In genomic region chr9:100400366-100400765, GRCm38 (mm10) we compare ENCODE assay signal across 8 mouse cellular contexts.
DNase-seq lines count a peak whose midpoint lies in the region; ATAC-seq and TF ChIP-seq lines count a peak whose summit lies in the region.

No protein-coding gene starts in this region.

- H3K27ac ChIP-seq in intestine, embryonic 14.5 days (ENCODE audit: low read depth) = no peak overlapping the region
- no peak overlapping the region for H3K27ac ChIP-seq in intestine, embryonic 16.5 days (ENCODE audit: low read length)
- H3K27ac ChIP-seq in ES-E14 (ENCODE audit: insufficient read depth, low read depth, low read length, poor library complexity, severe bottlenecking) = no peak overlapping the region
- H3K27ac ChIP-seq in heart, postnatal 0 days (ENCODE audit: low read depth) = no peak overlapping the region
- no peak overlapping the region for H3K27ac ChIP-seq in layer of hippocampus, adult 2 months

- H3K27me3 ChIP-seq in intestine, embryonic 14.5 days (replicated peaks; ENCODE audit: control insufficient read depth, insufficient read depth, low read length) = peaks cover 3% of the 10 kb centered on the region; the same call in 1 of the 2 replicates
- H3K27me3 ChIP-seq in intestine, embryonic 16.5 days (replicated peaks; ENCODE audit: control insufficient read depth, insufficient read depth, low read length) = no peaks in the 10 kb centered on the region; the same call in 1 of the 2 replicates
- no peaks in the 10 kb centered on the region for H3K27me3 ChIP-seq in heart, postnatal 0 days (ENCODE audit: control insufficient read depth, insufficient read depth, low read length)

- no peak overlapping the region for H3K9ac ChIP-seq in intestine, embryonic 14.5 days (ENCODE audit: low read length)
- no peak overlapping the region for H3K9ac ChIP-seq in intestine, embryonic 16.5 days (ENCODE audit: low read depth, low read length)
- no peak overlapping the region for H3K9ac ChIP-seq in ES-E14 (ENCODE audit: insufficient read depth, low read depth, low read length, poor library complexity, severe bottlenecking)
- H3K9ac ChIP-seq in heart, postnatal 0 days (replicated peaks; ENCODE audit: low read depth, low read length) = no peak overlapping the region

- WGBS in intestine, embryonic 14.5 days = 19% methylated on average over 8 of the region's 8 CpGs
- 16% methylated on average over 8 of the region's 8 CpGs for WGBS in intestine, embryonic 16.5 days
- 22% methylated on average over 8 of the region's 8 CpGs for WGBS in heart, postnatal 0 days

- H3K4me1 ChIP-seq in intestine, embryonic 14.5 days (replicated peaks; ENCODE audit: control insufficient read depth, insufficient read depth, low read length) = no peaks in the 10 kb centered on the region
- H3K4me1 ChIP-seq in intestine, embryonic 16.5 days (ENCODE audit: control insufficient read depth, insufficient read depth, low read length) = no peaks in the 10 kb centered on the region
- no peaks in the 10 kb centered on the region for H3K4me1 ChIP-seq in ES-E14 (ENCODE audit: control insufficient read depth in 2 of 2, insufficient read depth in 2 of 2, low read length in 2 of 2, poor library complexity in 1 of 2)
- no peaks in the 10 kb centered on the region for H3K4me1 ChIP-seq in heart, postnatal 0 days (ENCODE audit: control insufficient read depth, insufficient read depth)

- no peak overlapping the region for H3K4me3 ChIP-seq in intestine, embryonic 14.5 days (ENCODE audit: low read depth, low read length)
- H3K4me3 ChIP-seq in intestine, embryonic 16.5 days (ENCODE audit: low read length) = no peak overlapping the region
- H3K4me3 ChIP-seq in ES-E14 (ENCODE audit: insufficient read depth in 1 of 2, low read depth in 1 of 2, low read length in 2 of 2, poor library complexity in 1 of 2, severe bottlenecking in 1 of 2) = no peak overlapping the region
- no peak overlapping the region for H3K4me3 ChIP-seq in heart, postnatal 0 days (ENCODE audit: low read depth, low read length)
- H3K4me3 ChIP-seq in layer of hippocampus, adult 2 months = no peak overlapping the region

- ATAC-seq in intestine, embryonic 14.5 days (replicated peaks; ENCODE audit: low FRiP score, low TSS enrichment, low read depth) = no peak
- no peak for ATAC-seq in intestine, embryonic 16.5 days
- no peak; the same call in 1 of the 2 replicates for ATAC-seq in heart, postnatal 0 days (ENCODE audit: insufficient read depth, low read depth)

- peak; percentile 59 for DNase-seq in intestine, embryonic 14.5 days (ENCODE audit: low spot score)
- peak; percentile 71 for DNase-seq in ES-E14 (ENCODE audit: low read depth, low spot score)
- DNase-seq in cerebellum, postnatal 10 days = peak; percentile 75 to 86
- DNase-seq in heart, postnatal 0 days (ENCODE audit: low spot score) = peak; percentile 65
- DNase-seq in layer of hippocampus, adult 2 months (ENCODE audit: low spot score in 2 of 2) = peak; percentile 55 to 67
- peak; percentile 83 for DNase-seq in mesoderm, embryonic 11.5 days (ENCODE audit: low read depth, low spot score)
- peak; percentile 22 for DNase-seq in telencephalon, adult 2 months (ENCODE audit: low read depth, low spot score)

- peak; percentile 66 for TF ChIP-seq CTCF in heart, postnatal 0 days (IDR thresholded peaks at IDR 0.05; ENCODE audit: low read depth)
- TF ChIP-seq CTCF in layer of hippocampus, adult 2 months (conservative IDR thresholded peaks at IDR 0.05) = peak; percentile 83

- in situ Hi-C loops in ES-E14 (cut with MboI; ENCODE audit: low sequenced_read_pairs in 2 of 2, unreplicated experiment in 2 of 2) = no loop called here

- H3K9me3 ChIP-seq in intestine, embryonic 14.5 days (ENCODE audit: control insufficient read depth, low read length) = no peaks in the 10 kb centered on the region
- H3K9me3 ChIP-seq in intestine, embryonic 16.5 days (ENCODE audit: control insufficient read depth, low read length) = no peaks in the 10 kb centered on the region
- no peaks in the 10 kb centered on the region for H3K9me3 ChIP-seq in ES-E14 (ENCODE audit: control insufficient read depth, insufficient read depth, low read depth, low read length)
- no peaks in the 10 kb centered on the region for H3K9me3 ChIP-seq in heart, postnatal 0 days (replicated peaks; ENCODE audit: control insufficient read depth, low read length)

- no peaks in the 10 kb centered on the region for H3K36me3 ChIP-seq in intestine, embryonic 14.5 days (ENCODE audit: control insufficient read depth, insufficient read depth, low read length)
- no peaks in the 10 kb centered on the region for H3K36me3 ChIP-seq in intestine, embryonic 16.5 days (ENCODE audit: control insufficient read depth, insufficient read depth, low read length)
- H3K36me3 ChIP-seq in ES-E14 (ENCODE audit: control insufficient read depth, insufficient read depth, low read length, poor library complexity, severe bottlenecking) = no peaks in the 10 kb centered on the region
- H3K36me3 ChIP-seq in heart, postnatal 0 days (replicated peaks; ENCODE audit: control insufficient read depth, insufficient read depth, low read length) = no peaks in the 10 kb centered on the region

- no peak overlapping the region for H3K4me2 ChIP-seq in intestine, embryonic 14.5 days (ENCODE audit: low read length)
- no peak overlapping the region for H3K4me2 ChIP-seq in intestine, embryonic 16.5 days (ENCODE audit: low read depth, low read length)
- no peak overlapping the region for H3K4me2 ChIP-seq in heart, postnatal 0 days (ENCODE audit: low read depth, low read length)

- TF ChIP-seq EP300 in heart, postnatal 0 days (IDR thresholded peaks at IDR 0.05; ENCODE audit: low read depth) = no peak

TF ChIP-seq in ES-E14, 5 proteins besides CTCF, POLR2A, EP300 and RAD21:
- TF ChIP-seq MAFK (IDR thresholded peaks at IDR 0.05; ENCODE audit: insufficient read depth, low read depth, low read length) = no peak
- peak; percentile 69; the same call in 1 of the 2 replicates for TF ChIP-seq ZC3H11A (IDR thresholded peaks at IDR 0.05; ENCODE audit: borderline replicate concordance, low read depth, low read length)

Comparison
In these comparisons a context has a peak if more than half of its experiments do, and no peak if none do; other contexts are left out.
1. DNase-seq: peak in every context shown above with its lines; median percentile 83 in mesoderm, embryonic 11.5 days; 80 in cerebellum, postnatal 10 days; 71 in ES-E14; 65 in heart, postnatal 0 days; 61 in layer of hippocampus, adult 2 months; 59 in intestine, embryonic 14.5 days; 22 in telencephalon, adult 2 months.